Mouse (Mus musculus) cerebellum, adult 8-10 months (tissue): Measurements from ENCODE around the gene Cntrob.
"Not testable (repeated sequence)": the region's sequence is repeated elsewhere in the genome, so short reads cannot be mapped to it uniquely, and the experiment has no call there.

Experiments used
- DNase-seq: peaks from one replicate; pipeline ENCODE4 v3.0.0; 2022

Cntrob gene

DNA sequence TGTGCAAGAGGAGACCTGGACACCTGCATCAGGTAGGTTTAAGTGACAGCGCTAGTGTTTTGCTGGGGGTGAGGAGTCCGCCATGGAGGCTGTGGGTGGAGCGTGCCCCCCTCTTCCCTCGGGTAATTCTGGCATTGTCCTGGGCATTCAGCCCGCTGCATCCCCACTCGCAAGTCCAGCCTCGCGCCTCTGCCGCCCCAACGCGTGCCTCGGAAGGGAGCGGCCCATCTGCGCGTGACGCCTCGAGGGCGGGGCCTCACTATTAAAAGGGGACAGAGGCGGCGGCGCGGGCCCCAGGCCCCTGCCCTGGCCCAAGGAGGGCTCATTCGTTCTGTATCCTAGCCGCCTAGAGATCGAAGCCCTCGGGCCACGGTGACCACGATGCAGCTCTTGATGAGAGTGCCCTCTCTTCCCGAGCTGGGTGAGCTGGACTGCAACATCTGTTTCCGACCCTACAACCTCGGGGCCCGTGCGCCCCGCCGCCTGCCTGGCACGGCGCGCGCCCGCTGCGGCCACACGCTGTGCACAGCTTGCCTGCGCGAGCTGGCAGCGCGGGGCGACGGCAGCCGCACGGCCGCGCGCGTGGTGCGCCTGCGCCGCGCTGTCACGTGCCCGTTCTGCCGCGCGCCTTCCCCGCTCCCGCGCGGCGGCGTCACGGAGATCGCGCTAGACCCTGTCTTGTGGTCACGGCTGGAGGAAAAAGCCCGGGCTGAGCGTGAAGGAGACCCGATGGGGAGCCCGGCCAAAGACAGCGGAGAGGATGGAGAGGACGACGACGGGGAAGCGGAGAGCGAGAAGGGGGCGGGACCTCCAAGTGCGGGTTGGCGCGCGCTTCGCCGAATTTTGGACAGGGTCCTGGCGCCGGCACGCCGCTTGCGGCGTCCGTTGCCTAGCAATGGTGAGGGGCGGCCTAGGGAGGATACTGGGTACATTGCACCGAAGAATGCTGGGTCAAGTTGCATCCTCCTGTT is 16.9 kb upstream of the Cntrob start, which contains the start of gene Rnf227:
Gene Rnf227 (plus strand): TSS at position 301 of the 971 bp plus-strand sequence.
- DNase-seq: peak; percentile 79

DNA sequence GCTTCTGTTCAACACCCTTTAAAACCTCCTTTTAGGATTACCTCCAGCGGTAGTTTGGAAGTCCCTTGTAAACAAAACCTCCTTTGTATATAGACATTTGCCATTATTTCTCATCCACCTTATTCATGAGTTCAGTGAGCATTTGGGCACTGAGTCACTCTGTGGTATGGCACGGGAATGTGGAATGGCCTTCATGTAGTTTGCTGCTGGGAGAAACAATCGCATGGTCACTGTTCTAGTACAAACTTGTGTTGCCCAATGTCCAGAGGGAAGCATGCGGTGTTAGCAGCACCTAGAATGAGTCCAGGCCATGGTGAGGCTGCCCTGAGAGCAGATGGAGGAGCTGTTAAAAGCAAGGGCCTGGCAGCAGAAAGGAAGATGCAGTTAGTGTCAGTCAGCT is 11.2 kb upstream of the Cntrob start:
- DNase-seq: no peak

DNA sequence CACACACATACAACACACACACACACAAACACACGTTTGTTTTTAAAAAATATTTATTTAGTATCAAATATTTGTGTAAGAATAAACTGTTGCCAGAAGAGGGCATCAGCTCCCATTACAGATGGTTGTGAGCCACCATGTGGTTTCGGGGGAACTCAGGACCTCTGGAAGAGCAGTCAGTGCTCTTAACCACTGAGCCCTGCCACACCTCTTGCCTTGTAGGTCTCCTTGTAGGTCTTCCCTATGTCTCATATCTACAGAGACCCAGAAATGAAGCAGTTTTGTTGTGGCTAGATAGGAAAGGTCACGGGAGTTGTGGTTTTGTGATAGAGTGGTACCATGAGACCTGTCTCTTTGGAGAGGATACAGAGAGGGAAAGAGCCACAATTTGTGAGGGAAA is 10.3 kb upstream of the Cntrob start:
- no peak for DNase-seq

DNA sequence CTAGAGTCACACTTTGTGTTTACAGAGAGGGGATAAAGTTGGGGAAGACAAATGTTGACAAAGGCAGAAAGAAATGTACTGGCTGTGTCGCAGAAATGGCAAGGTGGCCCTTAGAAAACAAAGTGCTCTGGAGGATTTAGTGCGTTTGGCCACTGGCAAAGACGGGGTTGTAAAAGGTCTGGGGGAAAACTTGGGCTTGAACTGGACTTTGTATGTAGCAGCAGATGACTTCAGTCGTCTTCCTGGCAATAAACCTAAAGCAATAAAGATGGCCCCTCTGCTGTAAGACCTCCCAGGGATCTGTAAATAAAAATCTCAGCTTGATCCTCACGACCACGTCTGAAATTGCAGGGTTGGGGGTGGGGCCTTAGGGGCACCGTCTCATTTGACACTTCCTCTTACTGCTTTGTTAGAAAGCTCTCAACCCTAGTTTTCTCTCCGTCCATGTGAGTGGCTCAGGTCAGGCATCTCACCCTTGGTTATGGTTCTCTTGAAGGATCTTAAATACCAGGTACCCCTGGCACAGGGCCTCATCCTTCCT is 9.2 kb upstream of the Cntrob start:
- DNase-seq: no peak

DNA sequence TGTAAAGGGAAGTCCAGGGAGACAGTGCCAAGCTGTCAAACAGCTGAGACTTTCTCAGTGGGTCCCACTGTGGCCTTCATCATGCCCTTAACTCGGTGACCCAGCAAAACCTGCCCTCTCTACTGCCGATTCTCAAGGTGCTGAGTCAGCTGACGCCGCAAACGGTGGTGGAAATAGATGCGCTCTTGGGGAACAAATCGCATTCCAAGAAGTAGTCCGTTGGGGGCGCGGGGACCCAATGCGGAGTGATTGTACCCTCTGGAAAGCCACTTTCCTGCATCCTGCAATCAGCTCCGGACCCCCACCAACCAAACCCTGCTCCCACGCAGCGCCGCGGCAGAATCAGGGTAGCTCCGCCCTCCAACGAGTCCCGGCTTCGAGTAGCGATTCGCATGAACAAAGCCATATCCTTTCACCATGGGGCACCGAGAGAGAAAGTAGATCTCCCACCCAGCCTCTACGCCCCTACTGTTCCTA is 8.4 kb upstream of the Cntrob start:
- peak; percentile 78 for DNase-seq

DNA sequence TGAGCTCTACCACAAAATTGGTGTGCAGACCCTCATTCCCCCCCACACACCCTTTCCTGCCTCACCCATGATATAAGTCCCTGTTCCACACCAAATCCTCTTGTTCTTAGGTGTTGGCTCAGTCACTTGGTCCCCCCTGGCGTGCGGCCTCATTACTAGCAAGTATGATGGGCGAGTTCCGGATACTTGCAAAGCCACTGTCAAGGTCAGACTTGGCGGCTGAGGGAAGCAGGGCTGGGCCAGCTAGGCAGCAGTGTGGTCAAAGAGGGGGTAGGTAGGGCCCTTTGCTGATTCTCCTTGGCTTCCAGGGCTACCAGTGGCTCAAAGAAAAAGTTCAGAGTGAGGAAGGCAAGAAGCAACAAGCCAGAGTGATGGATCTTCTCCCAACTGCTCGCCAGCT is 7.6 kb upstream of the Cntrob start:
- DNase-seq: no peak

DNA sequence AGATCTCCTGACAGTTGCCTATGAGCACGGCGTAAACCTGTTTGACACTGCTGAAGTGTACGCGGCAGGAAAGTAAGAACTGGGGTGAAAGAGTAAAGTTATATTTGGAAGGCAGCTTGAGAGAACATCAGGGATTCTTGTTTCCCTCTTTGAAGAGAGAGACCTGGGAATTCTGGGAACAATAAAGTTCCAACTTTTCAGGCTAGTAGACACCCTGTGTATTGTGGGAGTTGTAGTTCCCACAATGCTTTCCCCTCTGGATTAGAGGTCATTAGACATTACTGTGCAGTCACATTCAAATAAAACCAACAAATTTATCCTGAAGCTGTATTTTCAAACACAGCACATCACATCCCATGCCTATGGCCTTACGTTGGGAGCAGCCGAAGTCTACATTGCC is 4.9 kb upstream of the Cntrob start:
- DNase-seq: no peak

DNA sequence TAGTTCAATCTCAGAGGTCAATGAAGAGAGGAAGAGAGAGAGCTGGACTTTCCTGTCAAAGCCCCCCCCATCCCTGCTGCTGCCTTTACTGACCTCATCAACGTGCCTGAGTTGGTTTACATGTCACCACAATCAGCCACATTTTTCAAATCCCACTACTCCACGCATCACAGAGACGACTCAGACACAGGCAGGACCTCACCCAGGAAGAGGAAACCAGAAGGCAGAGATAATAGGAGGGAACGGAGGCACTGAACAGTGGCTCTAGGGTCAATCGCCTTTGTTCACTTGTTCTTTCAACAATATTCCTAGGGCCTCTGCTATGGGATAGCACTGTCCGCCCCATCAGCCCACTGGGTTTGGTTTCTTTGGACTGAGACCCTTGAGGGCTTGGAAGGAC is 4.1 kb upstream of the Cntrob start:
- DNase-seq: no peak

DNA sequence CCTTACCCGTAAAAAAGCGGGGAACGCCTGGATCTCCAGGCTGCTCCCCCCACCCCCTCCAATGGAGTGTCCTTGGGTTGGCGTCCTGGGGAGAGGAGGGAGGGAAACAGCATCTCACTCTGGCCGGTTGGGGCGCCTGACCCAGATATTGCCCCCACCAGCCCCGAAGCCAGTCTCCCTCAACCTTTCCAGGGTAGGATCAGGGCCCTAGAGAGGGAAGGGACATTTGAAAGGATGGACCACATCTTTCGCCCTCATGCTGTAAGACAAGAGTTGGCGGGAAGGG is 3.5 kb upstream of the Cntrob start:
- DNase-seq: no peak

DNA sequence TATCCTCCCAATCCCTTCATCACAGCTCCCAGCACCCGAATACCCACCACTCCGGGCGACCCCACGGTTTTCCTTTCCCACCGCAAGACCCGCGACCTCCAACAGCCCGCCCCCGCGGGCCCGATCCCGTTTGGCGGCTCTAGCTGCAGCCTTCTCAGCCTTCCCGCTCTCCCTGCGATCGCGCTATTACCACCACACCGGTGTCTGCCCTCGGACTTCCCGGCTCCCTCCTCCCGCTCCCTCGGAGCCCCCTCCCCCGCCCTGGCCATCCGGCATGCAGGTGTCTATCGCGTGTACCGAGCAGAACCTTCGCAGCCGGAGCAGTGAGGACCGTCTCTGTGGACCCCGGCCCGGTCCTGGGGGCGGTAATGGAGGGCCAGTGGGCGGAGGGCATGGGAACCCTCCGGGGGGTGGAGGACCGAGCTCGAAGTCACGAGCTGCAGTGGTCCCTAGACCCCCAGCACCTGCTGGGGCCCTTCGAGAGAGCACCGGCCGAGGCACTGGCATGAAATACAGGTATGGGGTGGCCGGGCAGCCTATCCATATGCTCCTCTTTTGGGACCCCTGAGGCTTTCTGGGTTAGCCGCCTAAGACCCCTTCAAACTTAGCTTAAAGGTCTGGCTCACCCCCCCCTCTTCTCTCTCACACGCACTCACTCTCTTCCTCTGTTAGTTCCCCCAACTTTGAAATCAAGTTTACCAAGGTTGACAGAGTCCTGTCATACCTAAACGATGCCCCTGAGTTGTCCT is 3.0 kb upstream of the Cntrob start:
- DNase-seq: no peak

DNA sequence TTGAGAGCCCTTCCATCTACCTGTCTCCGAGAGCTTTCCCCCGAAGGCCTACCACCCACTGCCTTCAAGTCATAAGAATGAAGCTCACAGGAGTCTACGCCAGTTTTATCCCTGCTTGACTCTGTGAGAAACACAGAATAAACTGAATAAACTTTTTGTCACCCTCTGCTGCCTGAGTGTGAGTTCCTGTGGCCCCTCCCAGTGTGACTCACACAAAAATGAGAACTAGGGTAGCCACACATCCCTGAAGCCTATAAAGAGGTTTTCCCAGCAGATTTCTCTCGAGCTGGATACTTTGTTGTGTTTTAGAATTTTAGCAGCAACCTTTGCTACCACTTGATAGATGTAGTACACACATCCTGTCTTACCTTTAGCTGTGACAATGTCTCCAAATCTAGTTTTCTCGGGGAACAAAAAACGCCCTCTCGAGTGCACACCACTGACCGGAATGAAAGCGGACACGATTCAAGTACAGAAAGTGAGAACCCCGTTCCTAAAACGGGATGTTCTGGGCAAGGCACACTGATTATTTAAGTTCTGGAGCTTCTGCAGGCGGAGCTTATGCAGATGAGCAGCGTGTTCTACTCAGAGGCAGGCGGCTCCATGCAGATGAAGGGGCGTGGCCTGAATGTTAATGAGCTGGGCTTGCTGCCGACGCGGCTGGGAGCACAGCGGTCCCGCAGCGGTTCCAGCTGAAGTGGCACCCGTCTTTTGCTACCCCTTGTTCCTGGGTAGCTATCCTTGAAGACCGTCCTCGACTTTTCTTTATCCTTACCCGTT is 2.2 kb upstream of the Cntrob start, which contains the start of gene Kcnab3:
Gene Kcnab3 (plus strand): TSS at position 631 of the 780 bp plus-strand sequence.
- peak; percentile 69 for DNase-seq

DNA sequence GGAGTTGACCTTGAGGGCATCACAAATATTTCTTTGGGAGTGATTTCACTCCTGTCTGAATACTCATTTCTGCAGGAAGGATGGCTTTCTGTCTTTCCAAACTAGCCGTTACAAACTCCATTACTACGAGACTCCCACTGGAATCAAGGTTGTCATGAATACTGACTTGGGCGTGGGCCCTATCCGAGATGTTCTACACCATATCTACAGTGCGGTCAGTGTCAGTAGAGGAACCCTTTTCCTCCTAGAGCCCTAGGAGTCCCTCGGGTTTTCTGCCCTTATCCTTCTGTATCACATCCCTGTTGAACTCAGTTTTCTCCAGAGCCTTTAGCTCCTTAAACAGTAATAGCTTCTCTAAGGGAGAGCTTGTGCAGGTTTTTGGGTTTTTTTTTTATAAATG is 1.2 kb upstream of the Cntrob start:
- DNase-seq: no peak

DNA sequence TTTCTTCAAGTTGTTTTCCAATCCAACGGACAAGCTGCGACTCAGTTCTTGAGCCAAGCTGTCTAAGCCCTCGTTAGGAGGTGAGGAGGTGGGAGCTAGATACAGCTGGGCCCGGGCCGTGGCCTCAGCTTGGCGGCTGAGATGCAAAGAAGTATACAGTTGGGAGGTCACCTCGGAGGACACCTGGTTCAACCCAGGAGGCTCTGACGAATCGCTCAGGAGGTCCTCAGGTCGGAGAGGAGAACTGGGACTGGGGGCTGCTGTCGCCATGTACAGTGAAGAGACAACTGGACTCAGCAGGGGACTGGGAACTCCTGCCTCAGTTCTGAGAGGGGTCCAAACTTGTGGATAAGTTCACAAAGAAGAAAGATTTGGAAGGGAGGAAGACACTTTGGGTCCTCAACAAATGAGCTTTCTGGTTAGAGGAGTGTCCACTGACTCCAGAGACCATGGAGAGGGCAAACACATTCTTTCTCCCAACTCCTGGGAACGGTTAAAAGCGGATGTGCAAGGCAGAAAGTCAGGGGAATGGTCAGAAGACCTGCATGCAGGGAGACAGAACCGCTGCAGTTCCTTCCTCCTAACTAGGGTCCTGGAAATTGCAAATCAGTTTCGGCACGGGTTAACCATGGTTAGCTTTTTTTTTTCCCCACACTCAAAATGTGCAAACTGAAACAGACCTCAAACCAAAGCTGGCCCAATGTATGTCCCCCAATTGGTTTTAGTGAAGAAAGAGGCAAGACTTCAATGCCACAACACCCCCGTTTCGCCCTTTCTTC is 693 bp downstream of the Cntrob start:
- DNase-seq: no peak

DNA sequence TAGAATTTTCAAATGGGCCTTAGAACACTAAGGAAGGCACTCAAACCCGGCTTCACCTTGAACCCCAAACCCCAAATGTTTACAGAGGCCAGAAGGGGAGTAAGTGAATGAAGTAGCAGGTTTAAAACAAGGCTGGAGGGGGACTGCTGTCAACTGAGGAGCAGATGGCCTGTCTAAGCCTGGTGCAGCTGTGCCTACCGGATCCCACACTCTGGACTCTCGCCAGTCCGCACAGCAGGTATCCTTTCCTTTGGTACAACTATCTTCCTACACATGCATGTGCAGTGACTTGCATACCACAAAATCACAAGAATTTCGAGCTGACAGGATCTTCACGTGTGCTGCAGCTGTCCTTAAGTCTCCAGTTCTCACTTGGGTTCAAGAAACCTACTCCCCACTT is 1.6 kb downstream of the Cntrob start:
- DNase-seq: no peak

DNA sequence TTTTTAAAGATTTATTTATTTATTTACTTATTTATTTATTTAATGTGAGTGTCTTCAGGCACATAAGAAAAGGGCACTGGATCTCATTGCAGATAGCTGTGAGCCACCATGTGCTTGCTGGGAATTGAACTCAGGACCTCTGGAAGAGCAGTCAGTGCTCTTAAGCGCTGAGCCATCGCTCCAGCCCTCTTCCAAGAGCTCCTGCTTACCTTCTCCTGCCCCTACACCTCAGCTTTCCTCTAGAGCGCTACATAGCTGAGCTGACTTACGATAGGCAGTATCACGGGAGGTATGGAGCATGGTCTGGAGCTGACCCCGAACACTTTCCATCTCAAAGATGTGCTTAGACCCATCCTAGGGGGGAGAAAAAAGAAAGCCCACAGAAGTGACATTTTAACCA is 2.0 kb downstream of the Cntrob start:
- no peak for DNase-seq

DNA sequence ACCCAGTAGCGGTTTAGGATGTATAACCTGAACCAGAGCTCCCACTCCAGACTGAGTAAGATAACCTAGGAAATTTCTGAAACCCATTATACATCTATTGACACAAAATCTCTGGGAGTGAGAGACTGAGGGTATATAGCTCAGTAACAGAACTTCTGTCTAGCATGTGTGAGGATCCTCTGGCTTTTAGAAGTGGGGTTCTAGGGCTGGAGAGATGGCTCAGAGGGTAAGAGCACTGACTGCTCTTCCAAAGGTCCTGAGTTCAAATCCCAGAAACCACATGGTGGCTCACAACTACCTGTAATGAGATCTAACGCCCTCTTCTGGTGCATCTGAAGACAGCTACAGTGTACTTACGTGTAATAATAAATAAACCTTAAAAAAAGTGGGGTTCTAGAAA is 5.6 kb downstream of the Cntrob start:
- not testable (repeated sequence) for DNase-seq

DNA sequence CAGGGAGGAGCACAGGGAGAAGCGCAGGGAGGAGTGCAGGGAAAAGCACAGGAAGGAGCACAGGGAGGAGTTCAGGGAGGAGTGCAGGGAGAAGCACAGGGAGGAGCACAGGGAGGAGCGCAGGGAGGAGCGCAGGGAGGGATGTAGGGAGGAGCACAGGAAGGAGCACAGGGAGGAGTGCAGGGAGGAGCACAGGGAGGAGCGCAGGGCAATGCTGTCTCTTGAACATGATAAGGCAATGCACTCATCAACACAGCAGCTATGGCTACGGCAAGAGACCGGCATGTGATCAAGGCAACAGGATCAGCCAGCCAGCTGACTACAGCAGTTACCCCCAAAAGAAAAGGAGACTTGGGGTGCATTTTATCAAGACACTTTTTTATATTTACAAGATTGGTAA is 7.2 kb downstream of the Cntrob start:
- DNase-seq: no peak

DNA sequence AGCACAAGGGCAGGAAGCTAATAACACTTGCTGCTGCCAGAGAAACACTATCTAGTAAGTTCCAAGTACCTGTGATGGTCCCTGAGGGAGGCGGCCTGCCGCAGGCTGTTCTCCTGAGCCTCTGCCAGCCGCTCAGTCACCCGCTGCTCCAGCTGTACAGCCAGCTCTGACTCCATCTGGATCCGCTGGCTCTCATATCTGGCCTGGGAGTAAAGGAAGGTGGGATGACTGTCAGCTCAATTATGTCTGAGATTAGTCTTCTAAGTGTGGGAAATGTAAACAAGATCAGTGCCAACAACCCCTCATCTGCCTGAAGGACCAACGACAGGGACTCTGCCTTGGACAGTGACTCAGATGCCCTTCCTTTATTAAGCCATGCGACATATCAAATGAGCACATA is 12.3 kb downstream of the Cntrob start:
- no peak for DNase-seq

DNA sequence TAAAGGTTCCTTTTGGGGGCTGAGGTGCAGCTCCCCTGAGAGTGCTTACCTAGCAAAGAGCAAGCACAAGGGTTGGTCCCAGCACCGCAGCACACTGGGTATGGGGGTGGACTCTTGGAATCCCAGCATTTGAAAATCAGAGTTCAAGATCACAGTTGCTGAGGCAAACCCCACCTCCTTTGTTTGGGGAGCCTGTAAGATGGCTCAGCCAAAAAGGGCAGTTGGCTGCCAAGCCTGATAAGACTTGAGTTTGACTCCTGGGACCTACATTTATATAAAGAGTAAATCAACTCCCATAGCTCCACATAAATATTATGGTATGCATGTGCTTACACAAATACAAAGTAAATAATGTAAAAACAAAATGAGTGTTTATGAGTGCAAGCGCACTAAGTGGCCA is 17.5 kb downstream of the Cntrob start:
- no peak for DNase-seq

DNA sequence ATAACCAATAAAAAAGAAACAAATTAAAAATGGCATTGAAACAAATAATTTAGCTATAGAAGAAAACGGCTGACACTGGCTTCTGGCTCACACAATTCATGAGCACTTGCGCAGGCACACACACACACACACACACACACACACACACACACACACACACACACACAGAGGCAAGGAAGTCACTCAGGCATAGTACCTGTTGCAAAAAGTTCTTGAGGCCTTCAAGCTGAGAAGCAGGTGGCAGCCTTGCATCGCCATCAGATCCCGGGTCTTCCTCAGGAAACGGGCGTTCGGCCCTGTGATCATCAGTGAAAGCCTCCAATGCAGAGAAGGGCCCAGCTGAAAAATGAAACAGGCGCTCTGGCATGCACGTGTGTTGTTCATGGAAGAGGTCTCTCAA is 18.3 kb downstream of the Cntrob start:
- no peak for DNase-seq

DNA sequence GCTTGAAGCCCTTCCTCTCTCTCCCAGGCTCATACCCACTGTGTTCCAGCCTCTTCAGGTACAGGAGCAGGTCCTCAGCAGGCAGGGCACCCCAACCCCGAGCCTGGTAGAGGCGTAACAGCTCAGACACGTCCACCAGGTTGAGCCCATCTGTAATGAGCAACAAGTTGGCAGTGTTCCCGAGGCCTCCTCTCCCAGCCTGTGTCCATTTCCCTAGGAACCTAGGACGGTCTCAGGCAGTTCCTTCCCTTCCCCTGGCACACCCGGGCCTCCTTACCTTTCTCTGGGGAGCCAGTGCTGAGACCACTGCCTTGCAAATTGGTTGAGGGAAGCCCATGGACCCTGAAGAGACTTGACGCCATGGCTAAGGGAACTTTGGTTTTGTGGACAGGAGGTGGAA is 20.8 kb downstream of the Cntrob start:
- DNase-seq: no peak

DNA sequence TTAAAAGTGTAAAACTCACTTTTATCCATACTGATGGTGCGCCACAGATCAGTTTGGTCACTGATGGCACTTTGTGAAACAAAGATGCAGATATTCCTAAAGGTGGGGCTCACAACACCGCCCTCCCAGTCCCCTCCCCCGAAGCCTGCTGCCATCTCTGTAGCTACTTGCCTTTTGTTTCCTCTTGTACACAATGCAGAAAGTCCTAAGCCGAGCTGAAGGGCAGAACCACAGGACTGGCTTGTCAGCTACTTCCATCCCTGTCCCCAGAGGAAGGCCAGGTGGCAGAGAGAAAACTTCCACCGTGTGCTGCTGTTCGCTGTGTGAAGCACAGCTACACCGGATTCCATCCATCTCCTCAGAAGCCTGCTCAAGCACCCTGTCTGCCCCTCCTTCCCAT is 25.3 kb downstream of the Cntrob start:
- DNase-seq: no peak
